Mouse (Mus musculus): ENCODE measurements around the gene Elf2.

DNA sequence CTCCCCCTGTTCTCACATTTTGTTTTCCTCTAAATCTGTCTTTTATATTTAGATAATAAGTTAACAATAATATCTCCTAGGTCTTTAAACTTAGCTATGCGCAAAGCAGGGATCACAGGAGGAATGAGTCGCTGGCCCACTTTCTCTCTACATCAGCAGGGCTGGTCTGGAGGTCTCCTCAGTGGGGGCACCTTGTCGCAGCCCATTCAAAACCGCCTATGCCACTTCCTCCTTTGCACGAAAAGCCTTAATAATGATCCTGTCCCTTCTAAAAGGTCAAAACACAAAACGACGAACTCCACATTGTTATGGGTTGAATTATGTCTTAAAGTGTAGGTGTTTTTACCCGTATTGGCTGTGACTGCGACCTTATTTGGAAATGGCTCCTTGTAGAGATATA is 28.8 kb downstream of the Elf2 start:
- TF ChIP-seq CTCF (IDR thresholded peaks at IDR 0.05; ENCODE audit: borderline replicate concordance, extremely low read depth, insufficient read depth, insufficient read length) (no peak), POLR2A (IDR thresholded peaks at IDR 0.05; ENCODE audit: borderline replicate concordance, extremely low read depth, insufficient read depth, insufficient read length, poor library complexity, severe bottlenecking) (no peak)
